Mouse (Mus musculus) hindbrain, embryonic 14.5 days (tissue): Measurements from ENCODE around the gene Sgpp2. TPM values are rescaled to one million over a fixed set of nuclear protein-coding genes. Genes with fewer than 3 reads are reported as not detected.

Source experiments
- polyA plus RNA-seq: library from polyadenylated mRNA; unstranded; fragments of >200 nt; fragmentation: Nextera tagmentation; extraction: Ambion mirVana; gene quantifications from 2 replicates; pipeline ENCODE4 v1.2.1, GENCODE M21; 2014

Gene Sgpp2
- polyA plus RNA-seq, 1 experiment from 2014 or later, result 1.9 TPM

Other genes starting within 250 kb of the Sgpp2 start
- gene Pax3, start 113.2 kb upstream of the Sgpp2 start, polyA plus RNA-seq, result 7.9 and 8.2 TPM in 2 replicates
- gene Farsb, start 178.6 kb downstream of the Sgpp2 start, polyA plus RNA-seq, result 164 and 180 TPM in 2 replicates
- gene Mogat1, start 200.6 kb downstream of the Sgpp2 start, polyA plus RNA-seq, result 0.23 and 0.64 TPM in 2 replicates
- 1.2 and 1.5 TPM in 2 replicates for gene BC035947, start 201.8 kb downstream of the Sgpp2 start, polyA plus RNA-seq